Mouse (Mus musculus): ENCODE data around the gene Traf2.

DNA sequence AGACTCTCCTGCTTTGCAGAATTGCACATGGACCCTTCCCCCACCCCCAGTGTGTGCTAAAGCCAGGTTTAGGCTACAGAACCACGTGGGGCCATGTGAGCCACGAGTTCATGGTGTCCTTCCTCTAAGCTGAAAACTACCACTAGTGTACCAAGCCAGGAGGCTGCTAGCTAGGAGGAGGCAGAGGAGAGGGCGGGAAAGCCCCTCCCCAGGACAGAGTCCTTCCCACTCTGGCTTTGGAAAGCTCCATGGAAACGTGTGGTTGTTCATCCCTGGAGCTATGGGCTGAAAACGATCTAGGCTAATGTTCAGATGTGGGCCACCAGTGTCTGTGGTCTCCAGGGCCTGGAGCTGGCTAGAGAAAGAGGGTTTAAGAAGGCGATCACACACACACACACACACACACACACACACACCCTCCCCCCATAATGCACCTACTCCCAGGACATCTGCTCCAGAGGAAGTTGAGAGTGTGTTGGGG is 33.9 kb upstream of the Traf2 start:
- no peak for TF ChIP-seq CTCF (IDR thresholded peaks at IDR 0.05; ENCODE audit: low read depth, low read length)
- TF ChIP-seq POLR2A (IDR thresholded peaks at IDR 0.05; ENCODE audit: borderline replicate concordance, low read depth, low read length) = no peak
